Mouse (Mus musculus) liver, postnatal 0 days (tissue): Measurements from ENCODE around the gene Hao1.

ENCODE experiments used
- CTCF ChIP-seq: sonication (generic); IDR thresholded peaks from 2 replicates; pipeline ENCODE4 v1.5.1; 2016; ENCODE audit warnings: antibody characterized with exemption, low read depth
- EP300 ChIP-seq: IDR thresholded peaks from 2 replicates; pipeline ENCODE4 v1.6.1; 2016; ENCODE audit warnings: antibody characterized with exemption, low read depth, mild to moderate bottlenecking

DNA sequence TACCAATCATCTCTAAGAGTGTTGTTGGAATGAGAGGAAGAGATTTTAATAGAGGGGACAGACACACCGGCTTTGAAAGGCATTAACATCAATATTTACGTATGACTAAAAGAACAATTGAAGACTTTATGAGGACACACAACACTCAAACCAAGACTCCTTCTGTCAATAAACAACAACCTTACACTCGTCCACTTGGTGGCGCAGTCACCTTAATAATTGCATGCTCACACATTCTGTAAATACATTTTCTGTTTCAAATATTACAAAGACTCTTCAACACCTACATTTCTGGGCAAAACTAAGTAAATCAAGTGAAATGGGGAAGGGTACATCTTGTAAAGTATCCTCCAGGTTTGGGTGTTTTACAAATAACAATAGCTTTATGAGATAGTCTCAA, 4.4 kb downstream of the Hao1 start:
- TF ChIP-seq EP300 (no peak), CTCF (peak; percentile 82)
